Comparison of ENCODE assay signal across 8 mouse cellular contexts in genomic region chr13:12272953-12273352, GRCm38 (mm10). TPM values are rescaled to one million over a fixed set of nuclear protein-coding genes. Genes with fewer than 3 reads are reported as not detected.
A peak's percentile ranks its signal among the peaks of the same experiment; 100 is the strongest.
DNase-seq lines count a peak whose midpoint lies in the region; ATAC-seq and TF ChIP-seq lines count a peak whose summit lies in the region.

No protein-coding gene starts in this region.

- TF ChIP-seq CTCF in forebrain, postnatal 0 days (IDR thresholded peaks at IDR 0.05; ENCODE audit: low read depth), result peak; percentile 71
- peak; percentile 60; the same call in 1 of the 2 replicates for TF ChIP-seq CTCF in brain, embryonic 14.5 days (IDR thresholded peaks at IDR 0.05; ENCODE audit: borderline replicate concordance, extremely low read depth, insufficient read depth, insufficient read length)

- ATAC-seq in forebrain, postnatal 0 days, result no peak
- no peak for ATAC-seq in forebrain, embryonic 16.5 days
- 0 out of 2 replicates have a peak, but pooled peaks have one; percentile 9 for ATAC-seq in neural tube, embryonic 14.5 days (ENCODE audit: low read depth)
- no peak for ATAC-seq in neural tube, embryonic 15.5 days (ENCODE audit: low FRiP score)
- no peak for ATAC-seq in heart, embryonic 16.5 days (replicated peaks; ENCODE audit: extremely low read depth, insufficient read depth, low FRiP score)

- TF ChIP-seq POLR2A in brain, embryonic 14.5 days (IDR thresholded peaks at IDR 0.05; ENCODE audit: borderline replicate concordance, extremely low read depth, insufficient read depth, insufficient read length, poor library complexity, severe bottlenecking), result no peak

- H3K4me3 ChIP-seq in forebrain, postnatal 0 days (ENCODE audit: low read depth, low read length), result no peak overlapping the region
- H3K4me3 ChIP-seq in forebrain, embryonic 16.5 days (replicated peaks; ENCODE audit: low read length), result no peak overlapping the region
- no peak overlapping the region for H3K4me3 ChIP-seq in neural tube, embryonic 14.5 days (ENCODE audit: low read depth, low read length)
- H3K4me3 ChIP-seq in neural tube, embryonic 15.5 days (replicated peaks), result no peak overlapping the region
- H3K4me3 ChIP-seq in heart, embryonic 16.5 days (ENCODE audit: low read length), result no peak overlapping the region

- H3K27ac ChIP-seq in forebrain, postnatal 0 days (ENCODE audit: low read depth, low read length), result no peak overlapping the region
- no peak overlapping the region for H3K27ac ChIP-seq in forebrain, embryonic 16.5 days (ENCODE audit: low read length)
- no peak overlapping the region for H3K27ac ChIP-seq in neural tube, embryonic 14.5 days (ENCODE audit: low read depth, low read length)
- H3K27ac ChIP-seq in neural tube, embryonic 15.5 days (replicated peaks), result no peak overlapping the region
- H3K27ac ChIP-seq in heart, embryonic 16.5 days (ENCODE audit: low read length), result peak overlapping the region; percentile 67

- DNase-seq in forebrain, postnatal 0 days, result peak; percentile 60
- peak; percentile 29 for DNase-seq in brain, embryonic 14.5 days (ENCODE audit: low read depth)
- peak; percentile 7 to 27 for DNase-seq in natural killer cell, adult 2 months (ENCODE audit: low spot score in 2 of 2)
- no peak for DNase-seq in gastrocnemius, postnatal 36 days

- 50% methylated on average over 3 of the region's 3 CpGs for WGBS in forebrain, postnatal 0 days
- 52% methylated on average over 3 of the region's 3 CpGs for WGBS in forebrain, embryonic 16.5 days
- WGBS in neural tube, embryonic 14.5 days, result 54% methylated on average over 3 of the region's 3 CpGs
- 54% methylated on average over 3 of the region's 3 CpGs for WGBS in neural tube, embryonic 15.5 days
- 48% methylated on average over 3 of the region's 3 CpGs for WGBS in heart, embryonic 16.5 days

- H3K36me3 ChIP-seq in forebrain, postnatal 0 days (ENCODE audit: insufficient read depth), result no peaks in the 10 kb centered on the region; the same call in 1 of the 2 replicates
- H3K36me3 ChIP-seq in forebrain, embryonic 16.5 days (ENCODE audit: control insufficient read depth, insufficient read depth), result no peaks in the 10 kb centered on the region
- H3K36me3 ChIP-seq in neural tube, embryonic 14.5 days (ENCODE audit: control insufficient read depth, insufficient read depth, low read length), result no peaks in the 10 kb centered on the region
- H3K36me3 ChIP-seq in neural tube, embryonic 15.5 days, result no peaks in the 10 kb centered on the region; the same call in 1 of the 2 replicates
- H3K36me3 ChIP-seq in heart, embryonic 16.5 days (ENCODE audit: control insufficient read depth, insufficient read depth), result peaks cover 50% of the 10 kb centered on the region

- H3K27me3 ChIP-seq in forebrain, postnatal 0 days (ENCODE audit: insufficient read depth, low read length), result no peaks in the 10 kb centered on the region
- H3K27me3 ChIP-seq in forebrain, embryonic 16.5 days (replicated peaks; ENCODE audit: control insufficient read depth, insufficient read depth, low read length), result no peaks in the 10 kb centered on the region
- no peaks in the 10 kb centered on the region for H3K27me3 ChIP-seq in neural tube, embryonic 14.5 days (ENCODE audit: control insufficient read depth, insufficient read depth, low read length)
- H3K27me3 ChIP-seq in neural tube, embryonic 15.5 days (replicated peaks), result no peaks in the 10 kb centered on the region
- no peaks in the 10 kb centered on the region for H3K27me3 ChIP-seq in heart, embryonic 16.5 days (ENCODE audit: control insufficient read depth, insufficient read depth, low read length)

- no peaks in the 10 kb centered on the region for H3K9me3 ChIP-seq in forebrain, postnatal 0 days (ENCODE audit: low read length)
- no peaks in the 10 kb centered on the region for H3K9me3 ChIP-seq in forebrain, embryonic 16.5 days (ENCODE audit: control insufficient read depth, low read length)
- H3K9me3 ChIP-seq in neural tube, embryonic 14.5 days (ENCODE audit: control insufficient read depth, low read length), result no peaks in the 10 kb centered on the region
- no peaks in the 10 kb centered on the region for H3K9me3 ChIP-seq in neural tube, embryonic 15.5 days (replicated peaks)
- no peaks in the 10 kb centered on the region for H3K9me3 ChIP-seq in heart, embryonic 16.5 days (replicated peaks; ENCODE audit: control insufficient read depth, low read length)

- no peak overlapping the region for H3K4me2 ChIP-seq in forebrain, postnatal 0 days (ENCODE audit: low read depth)
- H3K4me2 ChIP-seq in forebrain, embryonic 16.5 days (ENCODE audit: low read length), result no peak overlapping the region
- H3K4me2 ChIP-seq in neural tube, embryonic 14.5 days (ENCODE audit: low read depth, low read length), result no peak overlapping the region
- H3K4me2 ChIP-seq in neural tube, embryonic 15.5 days, result no peak overlapping the region
- no peak overlapping the region for H3K4me2 ChIP-seq in heart, embryonic 16.5 days (ENCODE audit: low read depth, low read length)

- H3K9ac ChIP-seq in forebrain, postnatal 0 days, result no peak overlapping the region
- no peak overlapping the region for H3K9ac ChIP-seq in forebrain, embryonic 16.5 days (replicated peaks; ENCODE audit: low read depth, low read length)
- no peak overlapping the region for H3K9ac ChIP-seq in neural tube, embryonic 14.5 days (replicated peaks; ENCODE audit: low read depth, low read length)
- no peak overlapping the region for H3K9ac ChIP-seq in neural tube, embryonic 15.5 days (replicated peaks)
- H3K9ac ChIP-seq in heart, embryonic 16.5 days (ENCODE audit: low read length), result no peak overlapping the region

- no peaks in the 10 kb centered on the region for H3K4me1 ChIP-seq in forebrain, postnatal 0 days (ENCODE audit: insufficient read depth)
- no peaks in the 10 kb centered on the region for H3K4me1 ChIP-seq in forebrain, embryonic 16.5 days (replicated peaks; ENCODE audit: control insufficient read depth, insufficient read depth, low read length)
- no peaks in the 10 kb centered on the region for H3K4me1 ChIP-seq in neural tube, embryonic 14.5 days (ENCODE audit: control insufficient read depth, insufficient read depth, low read length)
- no peaks in the 10 kb centered on the region for H3K4me1 ChIP-seq in neural tube, embryonic 15.5 days
- peaks cover 21% of the 10 kb centered on the region for H3K4me1 ChIP-seq in heart, embryonic 16.5 days (ENCODE audit: control insufficient read depth, insufficient read depth, low read length)

- intact Hi-C loops in gastrocnemius, postnatal 36 days (cut with DNase I), result no loop called here

RNA-seq across cellular contexts. Expression of gene Mtr, which starts 15.0 kb away (rescaled TPM):
- total RNA-seq in forebrain, postnatal 0 days (2014; rRNA removed), result 5.2 and 8.3 TPM in 2 replicates
- polyA plus RNA-seq in forebrain, postnatal 0 days (2015; fragmentation: Nextera tagmentation; extraction: Ambion mirVana), result 1.8 and 1.9 TPM in 2 replicates
- polyA plus RNA-seq in forebrain, embryonic 16.5 days (2015; fragmentation: Nextera tagmentation; extraction: Ambion mirVana), result 5.3 and 5.8 TPM in 2 replicates
- 4.0 and 7.0 TPM in 2 replicates for polyA plus RNA-seq in neural tube, embryonic 14.5 days (2014; fragmentation: Nextera tagmentation; extraction: Ambion mirVana)
- polyA plus RNA-seq in neural tube, embryonic 15.5 days (2015; fragmentation: Nextera tagmentation; extraction: Ambion mirVana), result 3.9 and 6.0 TPM in 2 replicates
- 7.5 and 7.8 TPM in 2 replicates for polyA plus RNA-seq in brain, embryonic 14.5 days (2012; rRNA removed)
- 11.4 and 11.9 TPM in 2 replicates for polyA plus RNA-seq in heart, embryonic 16.5 days (2015; fragmentation: Nextera tagmentation; extraction: Ambion mirVana)
- total RNA-seq in gastrocnemius, postnatal 36 days (2021), result 10 to 100 TPM; 14.0 to 14.8 TPM

Comparison
In these comparisons a context has a peak if more than half of its experiments do, and no peak if none do; other contexts are left out.
1. DNase-seq: peak in forebrain, postnatal 0 days (single experiment), brain, embryonic 14.5 days (single experiment) and natural killer cell, adult 2 months (2 of 2); none in gastrocnemius, postnatal 36 days (0 of 2).